Mouse (Mus musculus): ENCODE measurements around the gene Fam214a. TPM values are rescaled to one million over a fixed set of nuclear protein-coding genes. Genes with fewer than 3 reads are reported as not detected.
A peak's percentile ranks its signal among the peaks of the same experiment; 100 is the strongest.

Fam214a gene
- total RNA-seq, 2 experiments from 2014 or later = 42.2 to 47.4 TPM

DNA sequence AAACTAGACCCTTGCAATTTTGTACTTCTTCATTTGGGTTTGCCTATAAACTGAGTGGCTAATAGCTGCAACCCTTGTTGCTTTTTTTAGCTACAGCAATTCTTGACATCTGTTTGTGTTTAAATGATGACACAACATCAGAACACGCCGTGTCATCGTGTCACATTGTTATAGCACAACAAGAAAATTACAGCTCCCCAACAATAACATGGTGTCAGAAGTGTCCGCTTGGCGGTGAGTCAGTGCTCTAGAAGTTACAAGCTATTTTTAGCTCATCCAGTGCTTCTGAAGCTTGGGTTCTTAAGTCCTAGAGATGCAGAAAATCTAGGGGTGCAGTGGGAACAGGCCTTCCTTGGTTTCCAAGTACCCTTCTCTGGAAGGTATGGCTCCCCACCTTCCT is 578 bp upstream of the Fam214a start:
- no peak for DNase-seq

DNA sequence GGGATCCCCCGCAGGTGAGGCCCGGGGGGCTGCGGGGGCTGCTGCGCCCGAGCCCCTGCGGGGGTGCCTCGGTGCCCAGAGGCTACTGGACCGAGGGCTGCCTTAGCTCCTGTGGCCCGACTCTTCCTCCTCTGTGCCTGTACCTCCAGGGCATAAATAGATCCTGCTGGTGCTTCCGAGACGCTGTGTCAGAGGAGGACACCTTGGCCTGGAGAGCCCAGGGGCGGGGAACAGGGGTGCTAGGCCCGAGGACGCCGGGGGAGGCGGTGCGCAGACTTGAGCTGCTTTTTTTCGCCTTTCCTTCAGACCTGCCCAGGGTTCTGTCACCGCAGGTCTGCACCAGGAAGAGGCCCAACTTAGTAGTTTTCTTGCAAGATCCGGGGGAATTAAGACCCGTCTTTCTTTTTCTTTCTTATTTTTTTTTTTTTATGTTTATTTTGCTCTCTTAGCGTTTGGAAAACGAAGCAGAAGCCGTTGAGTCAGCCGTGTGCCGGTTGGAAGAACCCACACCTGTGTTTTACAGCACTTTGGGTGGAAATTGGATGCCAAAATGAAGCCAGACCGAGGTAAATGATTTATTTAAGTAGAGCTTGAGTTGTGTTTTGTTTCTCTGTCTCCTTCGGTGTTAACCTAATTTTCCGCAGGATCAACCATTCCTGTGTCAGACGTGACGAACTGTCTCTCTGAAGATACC is 728 bp downstream of the Fam214a start:
- no peak for DNase-seq

DNA sequence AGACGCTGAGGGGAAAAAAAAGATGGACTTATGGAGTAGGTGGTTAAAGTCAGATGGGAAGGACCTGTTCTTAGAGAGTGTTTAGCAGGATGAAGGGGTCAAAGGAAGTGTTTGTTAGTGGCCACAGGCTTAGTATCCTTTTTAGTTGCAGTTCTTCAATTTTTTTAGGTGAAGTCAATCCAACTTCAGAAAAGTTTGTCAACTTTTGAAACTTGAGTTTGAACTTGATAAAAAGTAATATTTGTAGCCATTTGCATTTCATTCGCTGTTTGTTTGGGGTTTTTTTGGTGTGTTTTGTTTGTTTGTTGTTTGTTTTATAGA is 1.2 kb downstream of the Fam214a start:
- DNase-seq = no peak

DNA sequence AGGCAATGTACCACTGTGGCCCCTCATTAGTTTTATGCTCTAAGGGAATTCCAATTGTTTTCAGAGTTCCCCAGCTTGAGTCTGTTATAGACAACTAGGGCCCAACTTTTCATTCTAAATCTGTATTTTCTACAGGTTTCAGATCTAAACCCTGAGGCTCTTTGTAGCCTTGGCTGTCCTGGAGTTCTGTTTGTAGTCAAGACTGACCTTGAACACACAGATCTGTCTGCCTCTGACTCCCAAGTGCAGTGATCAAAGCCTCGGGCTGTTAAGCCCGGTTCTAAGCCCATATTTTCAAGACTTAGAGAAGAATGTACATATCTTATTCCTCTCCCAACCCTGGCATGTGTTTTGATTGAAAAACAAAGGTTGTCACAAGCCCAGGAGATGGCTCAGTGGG is 1.7 kb downstream of the Fam214a start:
- no peak for DNase-seq

DNA sequence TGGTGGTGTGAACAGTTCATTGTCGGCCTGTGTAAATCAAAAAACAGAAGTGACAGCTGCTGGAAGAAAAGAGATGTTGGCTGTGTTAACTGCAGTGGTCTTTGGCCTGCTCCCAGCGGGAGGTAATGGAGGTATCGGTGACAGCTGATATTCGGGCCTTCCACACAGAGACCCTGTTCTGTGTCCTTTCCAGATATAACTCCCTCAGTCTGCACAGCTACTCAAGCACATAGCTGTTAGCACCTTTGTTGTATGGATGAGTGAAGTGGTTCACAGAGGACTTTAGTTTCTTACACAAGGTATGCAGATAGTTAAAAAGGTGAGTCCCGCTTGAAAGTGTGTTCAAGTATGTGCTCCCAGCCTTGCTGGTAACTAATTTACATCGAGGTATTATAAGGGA is 7.9 kb downstream of the Fam214a start:
- DNase-seq = no peak

DNA sequence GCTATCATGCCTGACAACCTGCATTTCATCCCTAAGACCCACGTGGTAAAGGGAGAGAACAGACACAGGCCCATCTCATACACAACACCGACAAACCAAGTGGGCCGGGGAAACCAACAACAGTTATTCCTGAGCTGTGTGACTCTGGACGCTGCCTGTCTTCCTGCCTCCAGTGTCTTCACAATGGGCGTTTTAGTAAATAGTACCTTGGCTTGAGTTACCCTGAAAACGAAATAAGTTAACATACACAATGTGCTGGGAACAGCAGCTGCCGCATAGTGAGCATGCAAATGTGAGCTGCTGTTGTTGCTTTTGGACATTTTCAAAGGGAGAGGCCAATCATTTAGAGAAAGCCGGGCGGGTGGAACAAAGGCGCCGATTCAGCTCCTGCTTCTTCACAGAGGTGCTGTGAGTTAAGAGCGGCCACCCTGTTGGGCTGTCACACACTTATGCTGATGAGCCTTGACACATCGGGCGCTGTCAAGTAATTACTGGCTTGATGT is 8.4 kb downstream of the Fam214a start:
- DNase-seq = no peak

DNA sequence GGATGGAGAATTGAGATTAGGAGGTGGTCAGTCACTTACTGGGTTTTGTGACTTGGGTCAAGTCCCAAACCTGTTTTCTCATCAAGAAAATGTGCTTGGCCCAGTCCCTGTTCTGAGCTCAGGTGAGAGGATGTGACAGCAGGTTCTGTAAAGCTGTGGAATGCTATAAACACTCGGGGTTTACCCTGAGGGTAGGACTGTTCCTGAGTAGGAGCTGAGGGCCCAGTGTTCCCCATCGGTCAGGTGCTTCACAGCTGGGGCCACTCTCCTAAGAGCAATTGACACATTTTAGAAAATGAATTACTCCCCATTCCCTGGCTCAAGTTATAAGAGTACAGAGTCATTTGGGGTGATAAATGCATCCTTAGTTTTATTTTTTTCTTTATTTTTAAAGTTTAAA is 11.3 kb downstream of the Fam214a start:
- DNase-seq = no peak

DNA sequence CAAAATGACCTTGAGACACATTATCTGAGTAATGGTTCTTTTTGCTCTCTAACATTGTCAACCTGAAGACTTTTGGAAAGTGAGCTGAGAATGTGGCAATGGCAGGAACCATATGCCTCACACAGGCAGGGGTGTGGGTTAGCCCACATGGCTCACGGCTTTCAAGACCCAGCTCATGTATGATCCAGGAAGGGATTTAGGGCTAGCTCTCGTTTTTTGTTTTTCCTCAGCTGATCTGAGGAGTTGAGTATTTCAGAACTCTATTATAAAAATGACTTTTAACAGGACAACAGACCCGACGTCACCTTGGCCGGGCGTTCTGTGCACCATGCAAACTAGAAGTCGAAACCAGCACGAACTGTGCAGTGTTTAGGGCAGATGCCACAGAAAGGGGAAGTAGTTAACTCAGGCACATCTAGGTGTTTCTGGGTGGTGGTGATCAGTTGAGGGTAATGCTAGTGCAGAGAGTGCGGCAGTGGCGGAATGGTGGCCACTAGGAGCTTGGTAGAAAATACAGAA is 12.2 kb downstream of the Fam214a start:
- no peak for DNase-seq

DNA sequence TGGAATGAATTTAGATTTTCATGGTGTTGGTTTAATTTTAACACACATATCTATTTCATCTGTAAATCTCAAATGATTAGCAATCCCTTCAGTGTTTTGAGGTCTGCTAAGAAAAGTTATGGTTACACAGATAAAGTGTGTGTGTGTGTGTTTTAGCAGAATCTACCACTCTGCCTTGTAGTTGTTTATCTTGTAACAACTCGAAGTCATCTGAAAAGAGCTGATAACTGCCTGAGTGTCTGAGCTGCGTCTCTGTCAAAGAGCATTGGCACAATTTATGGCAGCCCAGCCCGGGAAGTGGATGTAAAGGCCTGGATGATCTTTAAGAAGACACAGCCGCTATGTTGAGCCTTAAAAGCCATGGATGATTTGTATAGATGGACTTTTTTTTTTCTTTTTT is 13.5 kb downstream of the Fam214a start:
- no peak for DNase-seq

DNA sequence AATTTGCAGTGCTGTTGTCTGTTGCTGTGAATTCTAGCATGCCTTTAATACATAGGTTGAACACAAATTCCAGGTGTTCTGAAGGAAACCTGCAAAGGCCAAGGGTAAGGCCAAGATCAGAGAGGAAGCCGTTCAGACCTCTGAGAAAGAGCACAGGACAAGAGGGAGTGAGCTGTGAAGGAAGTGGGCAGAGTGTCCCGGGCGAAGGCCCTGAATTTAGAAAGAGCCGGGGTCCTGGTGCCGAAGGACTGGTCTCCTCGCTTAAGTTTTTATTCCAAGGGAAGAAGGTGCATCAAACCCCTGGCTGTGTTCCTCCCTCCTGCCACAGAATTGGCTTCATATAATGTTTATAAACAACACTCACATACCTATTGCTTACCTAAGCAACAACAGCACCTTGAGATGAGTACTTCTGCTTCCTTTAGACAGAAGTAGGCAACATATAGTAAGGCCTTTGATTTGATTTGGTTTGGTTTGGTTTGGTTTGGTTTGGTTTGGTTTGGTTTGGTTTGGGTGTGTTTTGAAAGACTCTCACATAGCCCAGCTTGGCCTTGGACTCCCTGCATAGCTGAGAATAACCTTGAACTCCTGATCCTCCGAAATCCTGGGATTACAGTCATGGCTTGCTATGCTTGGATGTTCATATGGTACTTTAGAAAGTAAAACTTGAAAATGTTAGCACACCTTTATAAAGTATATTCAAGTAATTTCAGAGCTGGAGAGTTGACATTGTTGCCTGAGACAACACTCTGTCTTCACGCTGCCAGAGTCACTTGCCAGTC is 16.2 kb downstream of the Fam214a start:
- DNase-seq = no peak

DNA sequence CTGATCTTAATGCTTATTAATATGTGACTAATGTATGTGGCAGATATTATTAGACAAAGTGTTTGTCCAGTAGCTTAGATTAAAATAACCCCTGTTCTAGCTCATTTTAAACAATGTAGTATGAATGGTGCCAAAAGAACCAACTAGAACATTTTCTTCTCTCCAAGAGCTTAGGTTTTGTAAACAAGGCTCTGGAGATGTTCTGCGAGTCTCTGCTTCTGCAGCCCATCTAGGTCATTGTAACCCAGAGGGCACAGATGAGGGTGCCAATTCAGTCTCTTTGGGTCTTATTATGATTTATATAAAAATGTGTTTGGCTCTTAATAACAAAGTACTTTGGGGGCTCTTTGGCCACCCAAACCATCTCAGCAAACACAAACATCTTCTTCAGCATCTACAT is 17.9 kb downstream of the Fam214a start:
- DNase-seq = no peak

DNA sequence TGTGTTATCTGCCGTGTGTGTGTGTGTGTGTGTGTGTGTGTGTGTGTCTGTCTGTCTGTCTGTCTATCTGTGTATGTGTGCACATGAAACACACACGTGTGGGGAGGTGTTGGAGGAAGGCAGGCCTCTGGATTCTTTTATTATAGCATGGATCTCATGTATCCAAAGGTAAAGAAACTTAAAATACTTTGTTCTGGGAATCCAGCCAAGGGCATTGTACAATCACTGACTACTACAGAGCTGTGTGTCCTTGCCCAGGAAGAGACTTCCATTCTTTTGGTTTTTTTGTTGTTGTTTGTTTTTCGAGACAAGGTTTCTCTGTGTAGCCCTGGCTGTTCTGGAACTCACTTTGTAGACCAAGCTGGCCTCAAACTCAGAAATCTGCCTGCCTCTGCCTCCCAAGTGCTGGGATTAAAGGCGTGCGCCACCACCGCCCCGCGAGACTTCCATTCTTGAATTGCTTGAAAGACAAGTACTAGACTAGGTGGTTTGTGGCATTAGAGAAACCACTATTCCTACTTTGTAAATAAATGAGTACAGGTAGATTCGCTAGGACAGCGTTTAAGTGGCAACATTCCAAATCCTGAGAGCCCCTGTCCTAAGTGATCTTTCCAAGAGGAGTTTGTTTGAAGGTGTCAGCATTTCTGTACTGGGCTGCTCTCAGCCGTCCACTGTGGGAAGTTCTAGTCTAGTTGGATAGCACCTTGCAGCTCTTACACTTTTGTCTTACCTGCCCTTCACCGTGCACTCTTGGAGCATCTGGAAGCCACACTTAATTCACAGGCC is 18.7 kb downstream of the Fam214a start:
- DNase-seq = no peak

DNA sequence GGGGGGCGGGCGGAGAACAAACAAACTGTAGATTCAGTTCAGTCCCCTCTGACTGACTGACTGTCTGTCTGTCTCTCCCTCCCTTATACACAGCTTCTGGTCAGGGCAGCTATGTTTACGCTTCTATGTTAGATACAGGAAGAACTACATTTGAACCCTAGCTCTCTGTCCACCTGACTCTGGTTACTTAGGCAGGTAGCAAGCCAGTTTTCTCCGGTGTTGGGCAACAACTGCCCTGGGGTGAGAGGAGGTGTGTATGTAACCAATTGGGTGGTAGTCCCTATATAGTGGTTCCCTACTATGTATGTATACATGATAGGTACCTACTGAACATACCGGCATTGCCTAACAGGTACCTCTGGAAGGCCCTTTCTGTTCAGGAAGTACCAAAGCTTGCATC is 20.1 kb downstream of the Fam214a start:
- DNase-seq = no peak

DNA sequence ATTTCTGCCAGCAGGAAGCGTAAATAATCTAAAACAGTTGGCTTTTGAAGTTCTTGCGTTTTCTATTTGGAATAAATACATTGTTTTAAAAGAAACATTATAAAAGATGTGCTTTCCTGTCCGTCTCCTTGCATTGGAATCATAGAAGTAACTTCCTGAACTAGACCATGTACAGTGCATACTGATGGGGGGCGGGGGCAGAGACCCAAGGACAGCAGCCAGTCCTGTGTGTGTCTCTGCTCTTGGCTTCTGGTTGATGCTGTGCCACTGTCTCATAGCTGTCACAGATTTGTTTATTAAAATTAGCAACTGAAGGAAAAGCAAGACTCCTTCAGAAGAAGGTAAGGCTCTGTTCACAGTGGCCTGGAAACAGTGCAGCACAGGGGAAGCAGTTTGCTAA is 20.5 kb downstream of the Fam214a start:
- no peak for DNase-seq

DNA sequence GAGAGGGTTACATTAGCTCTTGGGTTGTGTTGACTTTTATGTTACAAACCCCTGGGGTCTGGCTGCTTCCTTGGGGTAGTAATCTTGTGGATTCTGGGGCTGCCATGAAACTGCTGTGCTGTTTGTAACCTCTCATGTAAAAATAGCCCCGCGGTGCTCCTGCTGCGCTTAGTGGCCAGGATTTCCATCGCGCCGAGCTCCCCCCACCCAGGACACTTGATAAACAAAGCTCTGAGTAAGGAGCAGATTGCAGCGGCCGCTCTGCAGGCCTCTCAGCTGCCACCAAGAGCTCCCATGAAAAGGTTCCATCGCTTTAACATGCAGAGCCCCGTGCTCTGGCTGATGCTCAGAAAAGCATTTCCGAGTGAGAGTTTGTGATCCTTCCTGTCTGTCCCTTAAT is 22.1 kb downstream of the Fam214a start:
- DNase-seq = no peak

DNA sequence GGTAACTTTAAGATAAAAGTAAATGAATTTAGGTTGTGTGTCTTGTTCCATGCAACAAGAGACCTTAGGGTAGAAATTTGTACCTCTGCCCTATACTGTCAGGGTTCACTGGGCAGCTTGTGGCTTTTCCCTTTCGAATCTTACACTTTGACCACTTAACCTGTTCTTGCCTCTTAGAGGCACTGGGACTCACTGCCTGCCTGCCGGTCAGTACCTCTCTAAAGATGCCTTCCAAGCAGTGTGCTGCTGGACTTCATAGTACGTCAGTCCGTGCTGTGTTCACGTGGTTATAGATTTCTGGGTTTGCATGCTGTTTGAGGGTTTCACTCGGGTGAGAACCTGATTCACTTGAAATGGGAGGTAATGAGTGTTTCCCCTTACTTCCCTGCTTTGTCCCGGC is 22.7 kb downstream of the Fam214a start:
- DNase-seq = no peak

DNA sequence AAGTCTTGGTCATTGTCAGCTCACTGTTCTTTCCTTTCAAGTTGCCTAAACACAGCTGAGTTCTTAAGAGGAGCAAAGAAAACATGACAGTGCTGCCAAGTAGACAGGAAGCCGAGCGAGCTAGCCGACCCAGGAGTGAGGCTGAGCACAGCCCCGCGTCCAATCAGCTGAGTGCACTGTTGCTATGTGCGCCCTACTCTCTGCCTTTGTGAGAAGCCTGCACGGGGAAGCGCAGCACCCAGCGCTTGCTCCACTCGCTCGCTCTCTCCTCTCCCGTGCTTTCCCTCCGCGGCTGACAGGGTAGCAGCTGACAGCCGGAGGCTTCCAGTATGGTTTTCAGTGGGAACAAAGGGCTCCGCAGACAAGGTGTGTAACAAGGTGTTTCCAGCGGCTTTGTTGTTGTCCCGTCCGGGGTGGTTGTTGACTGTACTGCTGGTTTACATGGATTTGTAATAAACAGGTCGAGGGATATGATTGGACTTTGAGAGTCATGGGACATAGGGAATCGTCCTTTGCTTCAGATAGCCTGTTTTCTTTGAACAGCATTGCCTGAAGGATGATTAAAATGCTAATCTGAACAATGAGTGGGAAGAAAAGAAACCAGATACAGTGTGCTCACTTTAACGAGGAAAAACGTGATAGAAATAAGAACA is 23.4 kb downstream of the Fam214a start:
- DNase-seq = peak; percentile 89 to 93

DNA sequence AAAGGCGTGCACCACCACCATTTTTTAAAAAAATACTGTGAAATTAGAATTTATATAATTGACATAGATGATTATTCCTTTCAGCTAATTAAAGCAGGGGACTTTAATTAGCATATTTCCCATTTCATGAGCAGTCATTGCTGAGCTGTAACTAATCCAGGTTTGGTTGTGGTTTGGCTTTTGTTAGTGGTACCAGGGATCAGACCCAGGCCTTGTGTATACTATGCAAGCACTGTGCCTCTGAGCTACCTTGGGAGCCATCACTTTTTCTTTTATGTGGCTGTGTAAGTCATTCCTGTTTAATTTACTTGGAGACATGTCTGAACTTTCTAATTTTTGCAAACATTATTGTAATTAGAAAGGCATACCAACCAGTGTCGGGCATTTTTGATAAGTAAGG is 24.6 kb downstream of the Fam214a start:
- DNase-seq = no peak

DNA sequence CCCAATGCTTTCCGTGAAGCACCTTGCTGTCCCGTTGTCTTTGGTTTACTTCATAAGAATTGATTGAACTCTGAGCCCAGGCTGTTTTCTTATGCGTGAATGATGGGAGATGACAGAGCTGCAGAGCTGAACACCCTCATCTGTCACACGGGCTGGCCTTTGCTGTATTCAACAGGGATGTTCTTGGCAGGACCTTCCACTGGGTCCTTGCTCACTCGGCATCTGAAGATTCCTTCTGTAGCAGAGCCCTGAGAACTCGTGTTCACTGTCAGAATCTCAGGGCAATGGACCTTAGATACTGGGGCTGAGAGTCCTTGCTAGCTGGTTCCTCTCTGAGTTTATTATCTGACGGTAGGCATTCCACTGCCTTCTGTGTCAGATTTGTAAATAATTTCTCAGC is 25.3 kb downstream of the Fam214a start:
- DNase-seq = no peak

DNA sequence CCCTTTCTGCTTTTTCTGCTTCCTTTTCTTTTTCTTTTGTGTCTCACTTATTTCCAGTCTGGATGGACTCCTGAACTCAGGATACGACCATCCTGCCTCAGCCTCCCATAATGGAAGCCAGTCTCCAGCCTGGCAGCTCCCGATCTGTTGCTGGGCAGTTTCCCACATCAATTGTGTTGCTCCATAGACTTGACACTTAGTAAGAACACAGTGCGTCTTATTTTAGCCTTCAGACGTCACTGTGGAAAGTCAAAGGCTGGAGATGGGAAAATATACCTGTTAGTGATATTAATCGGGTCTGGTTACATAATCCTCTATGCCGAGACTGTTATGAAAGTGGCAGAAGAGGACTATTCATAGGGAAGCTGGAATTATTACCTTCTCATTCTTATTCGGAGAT is 26.2 kb downstream of the Fam214a start:
- no peak for DNase-seq

DNA sequence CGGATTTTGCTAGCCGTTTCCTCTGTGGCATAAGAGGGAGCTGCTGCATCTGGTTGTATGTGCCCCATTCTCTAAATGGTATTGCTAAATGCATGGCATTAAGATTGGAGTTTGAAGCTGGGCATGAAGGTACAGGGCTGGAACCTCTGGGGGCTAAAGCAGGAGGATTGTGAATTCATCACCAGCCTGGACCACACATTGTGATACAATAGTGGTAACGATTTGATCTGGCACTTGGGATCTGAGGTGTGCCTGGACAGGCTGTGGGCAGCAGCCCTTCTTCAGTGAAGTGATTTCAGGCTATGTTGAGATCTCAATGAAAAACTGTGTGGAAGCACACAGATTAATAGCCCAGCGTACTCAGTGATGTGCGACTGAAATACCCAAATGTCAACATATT is 26.7 kb downstream of the Fam214a start:
- DNase-seq = no peak

DNA sequence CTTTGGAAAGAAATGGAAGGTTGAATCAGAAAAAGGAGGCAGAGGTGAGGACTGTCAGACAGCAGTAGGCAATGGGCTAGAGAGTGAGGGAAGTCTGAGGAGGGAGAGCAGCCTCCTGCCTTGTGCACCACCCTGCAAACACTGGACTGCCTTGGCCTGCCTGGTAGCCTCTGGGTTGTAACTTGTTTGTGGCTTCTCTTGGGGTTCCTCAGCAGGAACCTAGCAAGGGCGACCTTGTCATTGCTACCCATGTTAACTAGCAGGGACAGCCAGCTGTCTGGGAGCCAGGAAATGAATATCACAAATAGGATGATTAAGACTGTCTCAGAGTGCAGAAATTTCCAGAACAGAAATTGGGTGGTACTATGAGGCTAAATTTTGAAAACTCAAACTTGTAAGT is 27.2 kb downstream of the Fam214a start:
- no peak for DNase-seq

DNA sequence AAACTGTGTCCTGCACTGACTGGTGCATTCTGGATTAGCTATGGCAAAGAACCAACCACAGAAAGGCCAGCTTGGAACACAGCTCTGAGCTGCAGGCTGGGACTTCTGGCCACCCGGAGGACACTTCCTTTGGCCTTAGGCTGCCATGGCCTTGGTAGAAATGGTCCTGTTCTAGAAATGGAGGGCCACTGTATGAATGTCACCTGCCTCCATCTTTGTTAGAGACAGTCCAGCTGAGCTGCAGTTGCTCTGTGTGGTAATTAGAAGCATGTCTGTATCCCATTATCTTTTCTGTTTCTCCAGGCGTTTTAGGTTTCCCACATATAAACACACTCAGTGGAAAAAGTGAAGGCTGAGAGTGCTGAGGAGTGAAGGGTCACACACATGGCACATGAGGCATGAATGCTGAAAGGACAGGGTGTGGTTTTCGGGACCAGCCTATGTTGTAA is 29.0 kb downstream of the Fam214a start:
- no peak for DNase-seq

All from layer of hippocampus, postnatal 36 days (tissue).